Mouse (Mus musculus) MEL (cell line): Measurements from ENCODE around the gene Ncmap. TPM values are rescaled to one million over a fixed set of nuclear protein-coding genes. Genes with fewer than 3 reads are reported as not detected.

Experiments used
- DNase-seq: peaks from one replicate; pipeline ENCODE4 v3.0.0; 2011; ENCODE audit warnings: low read depth, low spot score
- H3K27ac ChIP-seq: 2 replicates; pipeline ENCODE4 v1.5.1; 2012; ENCODE audit warnings: low read depth, mild to moderate bottlenecking, control low read depth, low read length, moderate library complexity; ENCODE audit not compliant: control insufficient read depth
- H3K27me3 ChIP-seq, 2 experiments: fragments of 150-350 bp in 1 of 2; sonication (generic) in 1 of 2; 2 replicates each; pipeline ENCODE4 v1.6.1; 2012; ENCODE audit warnings: low read length in 2 of 2, mild to moderate bottlenecking in 2 of 2, improper control_type of control experiment in 1 of 2, moderate library complexity in 1 of 2; ENCODE audit not compliant: insufficient read depth in 2 of 2, control insufficient read depth in 1 of 2
- H3K36me3 ChIP-seq, 2 experiments: 2 replicates each; pipeline ENCODE4 v1.6.1; 2012 to 2014; ENCODE audit warnings: low read length in 2 of 2, improper control_type of control experiment in 1 of 2, inconsistent platforms in 1 of 2, mild to moderate bottlenecking in 1 of 2; ENCODE audit not compliant: insufficient read depth in 2 of 2, control insufficient read depth in 1 of 2
- H3K4me1 ChIP-seq, 2 experiments: fragments of 150-350 bp in 1 of 2; sonication (generic) in 1 of 2; 2 replicates each; pipeline ENCODE4 v1.6.1; 2012; ENCODE audit warnings: low read length in 2 of 2, improper control_type of control experiment in 1 of 2, mild to moderate bottlenecking in 1 of 2; ENCODE audit not compliant: insufficient read depth in 2 of 2, control insufficient read depth in 1 of 2
- H3K4me3 ChIP-seq, 2 experiments: fragments of 150-350 bp in 1 of 2; sonication (generic) in 1 of 2; 2 replicates each; pipeline ENCODE4 v1.5.1; 2012; ENCODE audit warnings: low read depth in 2 of 2, low read length in 2 of 2, mild to moderate bottlenecking in 2 of 2, moderate library complexity in 2 of 2, control low read depth in 1 of 2, improper control_type of control experiment in 1 of 2; ENCODE audit not compliant: control insufficient read depth in 1 of 2, insufficient read depth in 1 of 2
- H3K79me2 ChIP-seq: 2 replicates; pipeline ENCODE4 v1.6.1; 2012; ENCODE audit warnings: mild to moderate bottlenecking, low read length, moderate library complexity; ENCODE audit not compliant: control insufficient read depth, poor library complexity, insufficient read depth
- H3K9ac ChIP-seq: 2 replicates; pipeline ENCODE4 v1.6.1; 2012; ENCODE audit warnings: low read depth, mild to moderate bottlenecking, control low read depth, low read length, moderate library complexity; ENCODE audit not compliant: control insufficient read depth, poor library complexity, severe bottlenecking
- H3K9me3 ChIP-seq: fragments of 150-350 bp; sonication (generic); replicated peaks from 2 replicates; pipeline ENCODE4 v1.6.1; 2012; ENCODE audit warnings: mild to moderate bottlenecking, low read length, improper control_type of control experiment, moderate library complexity; ENCODE audit not compliant: insufficient read depth
- ETS1 ChIP-seq: IDR thresholded peaks from 2 replicates; pipeline ENCODE4 v1.6.1; 2012; ENCODE audit warnings: low read depth, mild to moderate bottlenecking, inconsistent platforms, low read length, improper control_type of control experiment, moderate library complexity
- GABPA ChIP-seq: IDR thresholded peaks from 2 replicates; pipeline ENCODE4 v1.6.1; 2012; ENCODE audit warnings: low read depth, mild to moderate bottlenecking, inconsistent platforms, low read length, improper control_type of control experiment, moderate library complexity
- HCFC1 ChIP-seq: IDR thresholded peaks from 2 replicates; pipeline ENCODE4 v1.6.1; 2012; ENCODE audit warnings: low read depth, mild to moderate bottlenecking, inconsistent platforms, low read length, improper control_type of control experiment, moderate library complexity
- KAT2A ChIP-seq: conservative IDR thresholded peaks from 2 replicates; pipeline ENCODE4 v1.6.1; 2012; ENCODE audit warnings: low read depth, low read length, improper control_type of control experiment, inconsistent platforms
- MAFK ChIP-seq: IDR thresholded peaks from 2 replicates; pipeline ENCODE4 v1.6.1; 2011; ENCODE audit warnings: low read depth, mild to moderate bottlenecking, low read length, improper control_type of control experiment, borderline replicate concordance
- MAX ChIP-seq: IDR thresholded peaks from 2 replicates; pipeline ENCODE4 v1.6.1; 2011; ENCODE audit warnings: low read length, improper control_type of control experiment
- MEF2A ChIP-seq: IDR thresholded peaks from 2 replicates; pipeline ENCODE4 v1.6.1; 2014; ENCODE audit warnings: low read depth, mild to moderate bottlenecking, inconsistent platforms, low read length, improper control_type of control experiment; ENCODE audit not compliant: poor library complexity, insufficient replicate concordance, severe bottlenecking; ENCODE audit errors: extremely low read depth
- MXI1 ChIP-seq: IDR thresholded peaks from 2 replicates; pipeline ENCODE4 v1.6.1; 2011; ENCODE audit warnings: mild to moderate bottlenecking, low read depth, low read length, improper control_type of control experiment
- MYC ChIP-seq: IDR thresholded peaks from 2 replicates; pipeline ENCODE4 v1.6.1; 2011; ENCODE audit warnings: low read depth, mild to moderate bottlenecking, low read length, improper control_type of control experiment, moderate library complexity
- NRF1 ChIP-seq: IDR thresholded peaks from 2 replicates; pipeline ENCODE4 v1.6.1; 2014; ENCODE audit warnings: low read depth, mild to moderate bottlenecking, inconsistent platforms, low read length, improper control_type of control experiment, moderate library complexity; ENCODE audit not compliant: poor library complexity, insufficient read depth, severe bottlenecking
- POLR2A ChIP-seq, 2 experiments: IDR thresholded peaks; 2 replicates each; pipeline ENCODE4 v1.6.1; 2011 to 2012; ENCODE audit warnings: low read length in 2 of 2, mild to moderate bottlenecking in 2 of 2, control low read depth in 1 of 2, improper control_type of control experiment in 1 of 2, low read depth in 1 of 2, moderate library complexity in 1 of 2; ENCODE audit not compliant: control insufficient read depth in 1 of 2, insufficient read depth in 1 of 2, poor library complexity in 1 of 2
- POLR2AphosphoS5 ChIP-seq: IDR thresholded peaks from 2 replicates; pipeline ENCODE4 v1.6.1; 2012; ENCODE audit warnings: low read depth, borderline replicate concordance, mild to moderate bottlenecking, inconsistent platforms, low read length, moderate library complexity, mixed read lengths
- RCOR1 ChIP-seq: IDR thresholded peaks from 2 replicates; pipeline ENCODE4 v1.6.1; 2012; ENCODE audit warnings: low read depth, mild to moderate bottlenecking, inconsistent platforms, low read length, improper control_type of control experiment
- SIN3A ChIP-seq: IDR thresholded peaks from 2 replicates; pipeline ENCODE4 v1.6.1; 2012; ENCODE audit warnings: low read length, improper control_type of control experiment, inconsistent platforms
- SMC3 ChIP-seq: IDR thresholded peaks from 2 replicates; pipeline ENCODE4 v1.6.1; 2011; ENCODE audit warnings: low read depth, low read length, improper control_type of control experiment
- USF1 ChIP-seq: IDR thresholded peaks from 2 replicates; pipeline ENCODE4 v1.6.1; 2014; ENCODE audit warnings: low read depth, mild to moderate bottlenecking, inconsistent platforms, low read length, improper control_type of control experiment, moderate library complexity
- ZNF384 ChIP-seq: IDR thresholded peaks from 2 replicates; pipeline ENCODE4 v1.6.1; 2012; ENCODE audit warnings: low read depth, mild to moderate bottlenecking, inconsistent platforms, low read length, improper control_type of control experiment
- polyA plus RNA-seq, 2 experiments: library from polyadenylated mRNA; stranded (reverse) in 1 of 2; unstranded in 1 of 2; fragments of >175 nt in 1 of 2; fragments of >200 nt in 1 of 2; gene quantifications; 2 replicates each; pipeline versions ENCODE4 v1.2.1 to v1.2.4; 2012; ENCODE audit warnings: low replicate concordance in 2 of 2, low read depth in 1 of 2; ENCODE audit not compliant: insufficient read length in 2 of 2, insufficient read depth in 1 of 2, missing spikeins in 1 of 2
- total RNA-seq: library from RNA; depleted of rRNA; stranded (reverse); fragments of 300-350 nt; gene quantifications from 2 replicates; pipeline ENCODE4 v1.2.3, GENCODE M21; 2012; rRNA removed

The Ncmap gene
- 0.08 TPM in 1 of 2 replicates, not detected in the other for total RNA-seq
- polyA plus RNA-seq, result under 1 TPM in 1 of 2 experiments, not detected in 1; 0.22 TPM

DNA sequence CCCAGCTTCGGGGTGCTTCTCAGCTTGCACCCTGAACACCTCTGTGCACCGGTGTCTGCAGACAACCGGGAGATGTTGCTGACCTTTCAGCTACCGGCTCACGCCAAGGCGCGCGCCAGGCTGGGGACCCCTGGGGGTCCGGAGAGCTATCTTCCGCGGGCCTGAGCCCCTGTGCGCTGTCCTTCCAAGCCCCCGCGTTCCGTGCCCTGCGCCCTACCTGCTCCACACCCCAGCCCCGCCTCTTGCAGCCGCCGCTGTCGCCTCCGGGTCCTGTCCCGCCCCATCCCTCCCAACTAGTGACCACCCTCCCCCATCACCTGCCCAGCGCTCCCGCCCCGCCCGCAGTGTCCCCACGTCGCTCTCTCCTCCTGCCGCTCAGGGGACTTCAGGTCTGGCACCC, at the start of gene Ncmap:
Gene Ncmap (minus strand): TSS at position 237 of the 400 bp plus-strand sequence.
- Histone ChIP-seq H3K4me1 (peaks cover 0 to under 1% of the 10 kb centered on the region in 2 experiments; a peak in 1 of 4 replicates), H3K27ac (no peak within 1 kb of the TSS), H3K27me3 (no peaks in the 10 kb centered on the region), H3K36me3 (no peaks in the 10 kb centered on the region; a peak in 1 of 4 replicates), H3K9ac (no peak within 1 kb of the TSS), H3K79me2 (no peaks in the 10 kb centered on the region), H3K4me3 (no peak within 1 kb of the TSS), H3K9me3 (no peaks in the 10 kb centered on the region)
- no peak for TF ChIP-seq POLR2A (IDR thresholded peaks at IDR 0.05; ENCODE audit: control insufficient read depth in 1 of 2, insufficient read depth in 1 of 2, low read depth in 1 of 2, low read length in 2 of 2, poor library complexity in 1 of 2)
- no peak for TF ChIP-seq MAFK
- no peak for TF ChIP-seq ETS1
- TF ChIP-seq GABPA, result no peak
- TF ChIP-seq SMC3, result no peak
- no peak for TF ChIP-seq SIN3A
- TF ChIP-seq NRF1, result no peak
- TF ChIP-seq POLR2AphosphoS5, result no peak
- no peak for TF ChIP-seq HCFC1
- no peak for TF ChIP-seq RCOR1
- no peak for DNase-seq

DNA sequence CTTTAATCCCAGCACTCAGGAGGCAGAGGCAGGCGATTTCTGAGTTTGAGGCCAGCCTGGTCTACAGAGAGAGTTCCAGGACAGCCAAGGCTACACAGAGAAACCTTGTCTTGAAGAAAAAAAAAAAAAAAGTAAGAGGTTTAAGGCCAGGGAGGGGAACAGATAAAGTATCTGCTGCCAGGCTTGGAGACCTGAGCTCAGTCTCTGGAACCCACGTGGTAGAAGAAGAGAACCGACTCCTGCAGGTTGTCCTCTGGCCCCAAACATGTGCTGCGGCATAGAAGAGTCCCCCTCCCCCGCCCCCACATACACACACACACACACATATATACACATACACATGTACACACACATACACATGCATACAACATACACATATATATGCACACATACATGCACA, 44.4 kb upstream of the Ncmap start:
- Histone ChIP-seq H3K79me2 (no peaks in the 10 kb centered on the region), H3K4me1 (peaks cover 9 to 14% of the 10 kb centered on the region in 2 experiments), H3K4me3 (no peak overlapping the region), H3K27ac (no peak overlapping the region), H3K27me3 (no peaks in the 10 kb centered on the region), H3K36me3 (peaks cover 0 to 10% of the 10 kb centered on the region in 2 experiments; a peak in 2 of 4 replicates), H3K9me3 (no peaks in the 10 kb centered on the region), H3K9ac (no peak overlapping the region)
- peak; percentile 35 for DNase-seq
- TF ChIP-seq MYC, result 0 out of 2 replicates have a peak, but pooled peaks have one; percentile 51
- TF ChIP-seq MXI1, result peak; percentile 69; the same call in 1 of the 2 replicates
- peak; percentile 72 for TF ChIP-seq MAX
- peak; percentile 79 for TF ChIP-seq ZNF384
- TF ChIP-seq MEF2A, result no peak
- no peak for TF ChIP-seq KAT2A
- TF ChIP-seq USF1, result peak; percentile 48; the same call in 1 of the 2 replicates
